8 mouse cellular contexts compared by ENCODE assay signal in genomic region chr8:111732004-111732403, GRCm38 (mm10). TPM values are rescaled to one million over a fixed set of nuclear protein-coding genes. Genes with fewer than 3 reads are reported as not detected.
A peak's percentile ranks its signal among the peaks of the same experiment; 100 is the strongest.
DNase-seq lines count a peak whose midpoint lies in the region; ATAC-seq and TF ChIP-seq lines count a peak whose summit lies in the region.

No protein-coding gene starts in this region.

- H3K36me3 ChIP-seq in C2C12 (ENCODE audit: control insufficient read depth, insufficient read depth), result peaks cover 20% of the 10 kb centered on the region
- peaks cover 3% of the 10 kb centered on the region; the same call in 1 of the 2 replicates for H3K36me3 ChIP-seq in heart, embryonic 10.5 days
- no peaks in the 10 kb centered on the region; the same call in 1 of the 2 replicates for H3K36me3 ChIP-seq in kidney, embryonic 14.5 days (ENCODE audit: control insufficient read depth, insufficient read depth, low read length)
- H3K36me3 ChIP-seq in limb, embryonic 14.5 days (ENCODE audit: control insufficient read depth, insufficient read depth, low read length), result no peaks in the 10 kb centered on the region
- no peaks in the 10 kb centered on the region for H3K36me3 ChIP-seq in midbrain, postnatal 0 days (ENCODE audit: insufficient read depth, low read length)

- peak overlapping the region; percentile 92 for H3K9ac ChIP-seq in kidney, embryonic 14.5 days (ENCODE audit: low read depth, low read length)
- H3K9ac ChIP-seq in limb, embryonic 14.5 days (ENCODE audit: low read depth, low read length, severe bottlenecking), result peak overlapping the region; percentile 83
- peak overlapping the region; percentile 89 for H3K9ac ChIP-seq in midbrain, postnatal 0 days (replicated peaks; ENCODE audit: low read length, poor library complexity, severe bottlenecking)

- peak overlapping the region; percentile 83 for H3ac ChIP-seq in C2C12 (ENCODE audit: control insufficient read depth, insufficient read length, low read depth)

- ATAC-seq in erythroblast, adult 5-6 weeks (replicated peaks; ENCODE audit: low FRiP score, poor library complexity, severe bottlenecking), result peak; percentile 83
- ATAC-seq in kidney, embryonic 14.5 days (ENCODE audit: low FRiP score, low TSS enrichment), result peak; percentile 92
- ATAC-seq in limb, embryonic 14.5 days (ENCODE audit: low FRiP score, low read depth), result peak; percentile 95
- ATAC-seq in midbrain, postnatal 0 days (ENCODE audit: low FRiP score), result peak; percentile 94

- peak overlapping the region; percentile 95 for H3K27ac ChIP-seq in heart, embryonic 10.5 days
- peak overlapping the region; percentile 79 for H3K27ac ChIP-seq in kidney, embryonic 14.5 days (ENCODE audit: low read depth, low read length)
- peak overlapping the region; percentile 70 for H3K27ac ChIP-seq in limb, embryonic 14.5 days (replicated peaks; ENCODE audit: low read depth, low read length)
- peak overlapping the region; percentile 83 for H3K27ac ChIP-seq in midbrain, postnatal 0 days (ENCODE audit: low read depth, low read length)

- peak; percentile 76; the same call in 1 of the 2 replicates for TF ChIP-seq POLR2A in brain, embryonic 14.5 days (IDR thresholded peaks at IDR 0.05; ENCODE audit: borderline replicate concordance, extremely low read depth, insufficient read depth, insufficient read length, poor library complexity, severe bottlenecking)
- TF ChIP-seq POLR2A in limb, embryonic 14.5 days (IDR thresholded peaks at IDR 0.05; ENCODE audit: borderline replicate concordance, extremely low read depth, insufficient read depth, insufficient read length), result no peak

- peaks cover 94% of the 10 kb centered on the region for H3K79me3 ChIP-seq in C2C12 (ENCODE audit: low read depth)

- under 1% methylated on average over 41 of the region's 41 CpGs for WGBS in heart, embryonic 10.5 days
- under 1% methylated on average over 35 of the region's 41 CpGs for WGBS in kidney, embryonic 14.5 days
- 0% methylated on average over 12 of the region's 41 CpGs for WGBS in limb, embryonic 14.5 days
- 0% methylated on average over 9 of the region's 41 CpGs for WGBS in midbrain, postnatal 0 days

- H3K4me3 ChIP-seq in C2C12 (ENCODE audit: insufficient read depth, poor library complexity, severe bottlenecking), result peak overlapping the region; percentile 73
- H3K4me3 ChIP-seq in heart, embryonic 10.5 days, result peak overlapping the region; percentile 86
- H3K4me3 ChIP-seq in kidney, embryonic 14.5 days (ENCODE audit: low read length), result peak overlapping the region; percentile 79
- H3K4me3 ChIP-seq in limb, embryonic 14.5 days (replicated peaks; ENCODE audit: low read length), result peak overlapping the region; percentile 82
- H3K4me3 ChIP-seq in midbrain, postnatal 0 days (ENCODE audit: low read depth, low read length), result peak overlapping the region; percentile 81

- H3K4me1 ChIP-seq in heart, embryonic 10.5 days, result peaks cover 95% of the 10 kb centered on the region
- H3K4me1 ChIP-seq in kidney, embryonic 14.5 days (ENCODE audit: control insufficient read depth, insufficient read depth, low read length), result peaks cover 80% of the 10 kb centered on the region
- H3K4me1 ChIP-seq in limb, embryonic 14.5 days (ENCODE audit: control insufficient read depth, insufficient read depth, low read length), result peaks cover 67% of the 10 kb centered on the region
- H3K4me1 ChIP-seq in midbrain, postnatal 0 days (ENCODE audit: insufficient read depth, low read length), result peaks cover 18% of the 10 kb centered on the region

- H3K4me2 ChIP-seq in kidney, embryonic 14.5 days (replicated peaks; ENCODE audit: low read depth, low read length), result peak overlapping the region; percentile 76
- peak overlapping the region; percentile 71 for H3K4me2 ChIP-seq in limb, embryonic 14.5 days (replicated peaks; ENCODE audit: low read depth, low read length, severe bottlenecking)
- peak overlapping the region; percentile 83 for H3K4me2 ChIP-seq in midbrain, postnatal 0 days (ENCODE audit: low read depth, low read length, poor library complexity, severe bottlenecking)

- no peaks in the 10 kb centered on the region for H3K27me3 ChIP-seq in C2C12 (ENCODE audit: control insufficient read depth, insufficient read depth, insufficient read length)
- no peaks in the 10 kb centered on the region for H3K27me3 ChIP-seq in heart, embryonic 10.5 days (ENCODE audit: insufficient read depth, poor library complexity, severe bottlenecking)
- no peaks in the 10 kb centered on the region for H3K27me3 ChIP-seq in kidney, embryonic 14.5 days (ENCODE audit: control insufficient read depth, insufficient read depth, low read length)
- no peaks in the 10 kb centered on the region for H3K27me3 ChIP-seq in limb, embryonic 14.5 days (ENCODE audit: control insufficient read depth, insufficient read depth, low read length)
- no peaks in the 10 kb centered on the region for H3K27me3 ChIP-seq in midbrain, postnatal 0 days (ENCODE audit: insufficient read depth, low read length)

- DNase-seq in brain, embryonic 14.5 days (ENCODE audit: low read depth), result peak; percentile 98
- DNase-seq in heart, embryonic 10.5 days (ENCODE audit: low spot score), result peak; percentile 99
- DNase-seq in limb, embryonic 14.5 days (ENCODE audit: low spot score), result peak; percentile 96
- peak; percentile 96 for DNase-seq in midbrain, postnatal 0 days (ENCODE audit: low spot score)
- DNase-seq in spleen, postnatal 10 days (ENCODE audit: low spot score in 2 of 2), result peak; percentile 69 to 91

- no peaks in the 10 kb centered on the region for H3K9me3 ChIP-seq in heart, embryonic 10.5 days
- H3K9me3 ChIP-seq in kidney, embryonic 14.5 days (ENCODE audit: control insufficient read depth, low read length), result no peaks in the 10 kb centered on the region
- no peaks in the 10 kb centered on the region for H3K9me3 ChIP-seq in limb, embryonic 14.5 days (ENCODE audit: control insufficient read depth, low read length)
- no peaks in the 10 kb centered on the region for H3K9me3 ChIP-seq in midbrain, postnatal 0 days (ENCODE audit: low read length)

- H3K79me2 ChIP-seq in C2C12 (ENCODE audit: control insufficient read depth, insufficient read depth), result peaks cover 100% of the 10 kb centered on the region

- TF ChIP-seq CTCF in C2C12 (IDR thresholded peaks at IDR 0.05; ENCODE audit: control insufficient read depth, insufficient read depth, insufficient read length), result no peak
- no peak for TF ChIP-seq CTCF in brain, embryonic 14.5 days (IDR thresholded peaks at IDR 0.05; ENCODE audit: borderline replicate concordance, extremely low read depth, insufficient read depth, insufficient read length)
- no peak for TF ChIP-seq CTCF in midbrain, postnatal 0 days (IDR thresholded peaks at IDR 0.05)

TF ChIP-seq in C2C12, 6 proteins besides CTCF, POLR2A, EP300 and RAD21:
- no peak for TF ChIP-seq MAX (IDR thresholded peaks at IDR 0.05)
- TF ChIP-seq USF1 (IDR thresholded peaks at IDR 0.05; ENCODE audit: low read depth), result no peak
- TF ChIP-seq MYOG (IDR thresholded peaks at IDR 0.05; ENCODE audit: control insufficient read depth, extremely low read depth, insufficient read length), result no peak
- no peak for TF ChIP-seq CEBPB (IDR thresholded peaks at IDR 0.05; ENCODE audit: low read depth)
- no peak for TF ChIP-seq FOSL1 (IDR thresholded peaks at IDR 0.05; ENCODE audit: insufficient read depth, low read length, poor library complexity, severe bottlenecking)
- no peak for TF ChIP-seq MYOD1 (IDR thresholded peaks at IDR 0.05; ENCODE audit: control insufficient read depth, insufficient read length, low read depth)

RNA-seq across cellular contexts. Expression of gene Bcar1, which starts 11.6 kb away (rescaled TPM):
- 136 TPM for polyA plus RNA-seq in C2C12 (2012; fragmentation: generic; extraction: Trizol)
- polyA plus RNA-seq in brain, embryonic 14.5 days (2012; rRNA removed), result 101 and 113 TPM in 2 replicates
- not detected in 2 replicates for total RNA-seq in erythroblast, adult 5-6 weeks (2015; ENCODE audit: low replicate concordance)
- total RNA-seq in erythroblast, adult 5-6 weeks (2017; ENCODE audit: low replicate concordance), result not detected in 2 replicates
- polyA plus RNA-seq in heart, embryonic 10.5 days (2016; fragmentation: Nextera tagmentation; extraction: Ambion mirVana), result 53.2 and 54.4 TPM in 2 replicates
- 39.1 and 55.6 TPM in 2 replicates for polyA plus RNA-seq in kidney, embryonic 14.5 days (2014; fragmentation: Nextera tagmentation; extraction: Ambion mirVana)
- 55.5 and 79.4 TPM in 2 replicates for polyA plus RNA-seq in limb, embryonic 14.5 days (2012; rRNA removed)
- 40.7 and 45.4 TPM in 2 replicates for polyA plus RNA-seq in limb, embryonic 14.5 days (2014; fragmentation: Nextera tagmentation; extraction: Ambion mirVana)
- total RNA-seq in midbrain, postnatal 0 days (2014; rRNA removed), result 62.3 and 72.8 TPM in 2 replicates
- polyA plus RNA-seq in midbrain, postnatal 0 days (2015; fragmentation: Nextera tagmentation; extraction: Ambion mirVana), result 38.3 and 44.3 TPM in 2 replicates

RNA-seq across cellular contexts. Expression of gene Ctrb1, which starts 41.2 kb away (rescaled TPM):
- polyA plus RNA-seq in C2C12 (2012; fragmentation: generic; extraction: Trizol), result 1.5 TPM
- 0.10 and 0.22 TPM in 2 replicates for polyA plus RNA-seq in brain, embryonic 14.5 days (2012; rRNA removed)
- total RNA-seq in erythroblast, adult 5-6 weeks (2015; ENCODE audit: low replicate concordance), result not detected in 2 replicates
- total RNA-seq in erythroblast, adult 5-6 weeks (2017; ENCODE audit: low replicate concordance), result not detected in 2 replicates
- polyA plus RNA-seq in heart, embryonic 10.5 days (2016; fragmentation: Nextera tagmentation; extraction: Ambion mirVana), result not detected in 2 replicates
- polyA plus RNA-seq in kidney, embryonic 14.5 days (2014; fragmentation: Nextera tagmentation; extraction: Ambion mirVana), result not detected in 2 replicates
- 0.10 and 0.91 TPM in 2 replicates for polyA plus RNA-seq in limb, embryonic 14.5 days (2012; rRNA removed)
- not detected in 2 replicates for polyA plus RNA-seq in limb, embryonic 14.5 days (2014; fragmentation: Nextera tagmentation; extraction: Ambion mirVana)
- total RNA-seq in midbrain, postnatal 0 days (2014; rRNA removed), result not detected in 2 replicates
- not detected in 2 replicates for polyA plus RNA-seq in midbrain, postnatal 0 days (2015; fragmentation: Nextera tagmentation; extraction: Ambion mirVana)

Comparison
In these comparisons a context has a peak if more than half of its experiments do, and no peak if none do; other contexts are left out.
1. Peak in every context shown above with its lines: DNase-seq, ATAC-seq, H3K4me3 ChIP-seq and H3K27ac ChIP-seq.